Mouse (Mus musculus): ENCODE data around the gene Atp6v0a4. TPM values are rescaled to one million over a fixed set of nuclear protein-coding genes. Genes with fewer than 3 reads are reported as not detected.
A peak's percentile ranks its signal among the peaks of the same experiment; 100 is the strongest.

Gene Atp6v0a4
- total RNA-seq, 2 experiments from 2014 or later, result 0.72 to 1.4 TPM

DNA sequence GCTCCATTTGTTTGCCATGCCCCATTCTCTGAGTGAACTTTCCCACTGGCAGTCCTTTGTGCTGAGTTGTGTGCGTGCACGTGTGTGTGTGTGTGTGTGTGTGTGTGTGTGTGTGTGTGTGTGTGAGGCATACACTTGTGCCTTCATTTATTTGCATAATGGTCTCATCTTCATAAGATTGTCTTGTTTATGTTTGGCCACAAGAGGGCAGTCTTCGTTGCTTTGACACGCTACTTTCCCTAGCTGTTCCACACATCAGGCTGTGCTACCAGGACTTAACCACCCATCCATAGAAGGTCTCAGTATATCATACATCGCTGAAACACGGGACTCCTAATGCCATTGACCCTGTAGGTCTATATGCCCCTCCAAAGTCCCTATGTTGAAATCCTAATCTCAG is 116.9 kb downstream of the Atp6v0a4 start:
- peak; percentile 55 to 74 for DNase-seq

Other genes with a start within 250 kb of the Atp6v0a4 start
- under 1 TPM; 0.47 to 0.67 TPM for gene Svopl, start 77.6 kb downstream of the Atp6v0a4 start, total RNA-seq (2021)
- gene Tmem213, start 15.3 kb downstream of the Atp6v0a4 start, total RNA-seq (2021), result not detected
- 1 to 10 TPM; 1.6 TPM for gene D630045J12Rik, start 129.4 kb upstream of the Atp6v0a4 start, total RNA-seq (2021)
- 1 to 10 TPM; 1.1 to 1.3 TPM for gene Zc3hav1l, start 174.7 kb upstream of the Atp6v0a4 start, total RNA-seq (2021)
- 10 to 100 TPM; 16.2 to 18.9 TPM for gene Zc3hav1, start 230.0 kb upstream of the Atp6v0a4 start, total RNA-seq (2021)